Mouse (Mus musculus) erythroblast, embryonic 14.5 days (primary cell): ENCODE measurements around the gene Decr2.
"Not testable (repeated sequence)": the region's sequence is repeated elsewhere in the genome, so short reads cannot be mapped to it uniquely, and the experiment has no call there.

Experiments used
- GATA1 ChIP-seq: IDR thresholded peaks from 2 replicates; pipeline ENCODE4 v1.6.1; 2012; ENCODE audit warnings: low read length, inconsistent platforms, mixed read lengths
- TAL1 ChIP-seq: IDR thresholded peaks from 3 replicates; pipeline ENCODE4 v1.6.1; 2012; ENCODE audit warnings: low read length, inconsistent platforms, mixed read lengths

- not testable (repeated sequence) for TF ChIP-seq GATA1, TAL1
These were observed 49.4 kb downstream of the Decr2 start for GRCm38 (mm10) chr17:26040711-26041110.
